Mouse (Mus musculus) cerebellum, adult 2 months (tissue): ENCODE measurements around the gene H2-M5.

Experiments used
- CTCF ChIP-seq: fragments of 200-500 bp; IDR thresholded peaks from 2 replicates; pipeline ENCODE4 v1.5.1; 2011; ENCODE audit warnings: low read depth, mild to moderate bottlenecking, control low read depth, low read length, moderate library complexity, borderline replicate concordance; ENCODE audit not compliant: insufficient read depth
- POLR2A ChIP-seq: fragments of 200-500 bp; IDR thresholded peaks from 2 replicates; pipeline ENCODE4 v1.6.1; 2011; ENCODE audit warnings: low read length, control low read depth, borderline replicate concordance; ENCODE audit not compliant: insufficient read depth

DNA sequence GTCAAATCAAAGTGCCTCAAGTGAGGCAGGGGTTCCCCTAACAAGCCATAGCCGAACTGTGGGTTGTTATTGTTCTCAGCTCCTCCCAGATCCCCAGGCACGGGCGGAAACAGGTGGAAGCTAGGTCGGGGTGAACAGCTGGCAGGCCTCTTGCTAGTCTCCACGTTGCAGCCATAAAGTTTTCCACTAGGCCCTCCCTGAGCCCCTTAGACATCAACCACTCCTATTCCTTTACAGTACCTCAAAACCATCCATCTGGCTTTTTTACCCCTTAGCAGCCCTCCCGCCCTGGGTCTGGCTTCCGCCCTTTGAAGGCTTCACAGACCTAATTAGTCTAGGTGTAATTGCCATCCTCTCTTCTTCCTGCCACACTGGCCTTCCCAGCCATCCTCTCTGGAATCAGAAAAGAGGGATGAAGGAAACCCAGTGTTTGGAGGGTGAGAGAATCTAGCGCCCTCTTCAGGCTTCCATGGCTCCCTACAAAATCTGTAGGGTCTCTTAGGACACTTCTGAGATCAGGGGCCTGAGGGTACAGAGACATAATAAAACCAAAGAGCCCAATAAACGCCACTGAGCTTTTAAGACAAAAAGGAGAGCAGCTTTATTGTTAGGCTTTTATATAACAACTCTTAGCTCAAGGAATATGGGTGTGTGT is 45.1 kb downstream of the H2-M5 start:
- TF ChIP-seq CTCF (peak; percentile 15; the same call in 1 of the 2 replicates), POLR2A (no peak)
